Mouse (Mus musculus) kidney, embryonic 14.5 days (tissue): ENCODE measurements around the gene C1ql3. TPM values are rescaled to one million over a fixed set of nuclear protein-coding genes. Genes with fewer than 3 reads are reported as not detected.

ENCODE experiments used
- ATAC-seq: fragments of 200-750 bp; cut with Nextera tagmentation; 2 replicates; pipeline ENCODE4 v1.8.0; 2017; ENCODE audit warnings: moderate number of reproducible peaks, mild to moderate bottlenecking, moderate TSS enrichment, moderate library complexity; ENCODE audit not compliant: low FRiP score, low TSS enrichment
- H3K27ac ChIP-seq: fragments of 300-500 bp; sonication (generic); 2 replicates; pipeline ENCODE4 v1.5.1; 2014; ENCODE audit warnings: low read depth, mild to moderate bottlenecking, low read length, moderate library complexity, mixed read lengths
- H3K27me3 ChIP-seq: fragments of 300-500 bp; sonication (generic); 2 replicates; pipeline ENCODE4 v1.6.1; 2014; ENCODE audit warnings: mild to moderate bottlenecking, low read length; ENCODE audit not compliant: control insufficient read depth, insufficient read depth
- H3K36me3 ChIP-seq: fragments of 300-500 bp; sonication (generic); 2 replicates; pipeline ENCODE4 v1.6.1; 2014; ENCODE audit warnings: low read length, mixed read lengths; ENCODE audit not compliant: control insufficient read depth, insufficient read depth
- H3K4me1 ChIP-seq: fragments of 300-500 bp; sonication (generic); 2 replicates; pipeline ENCODE4 v1.6.1; 2014; ENCODE audit warnings: low read length, mixed read lengths; ENCODE audit not compliant: control insufficient read depth, insufficient read depth
- H3K4me2 ChIP-seq: fragments of 300-500 bp; sonication (generic); replicated peaks from 2 replicates; pipeline ENCODE4 v1.6.1; 2014; ENCODE audit warnings: low read depth, mild to moderate bottlenecking, low read length
- H3K4me3 ChIP-seq: fragments of 300-500 bp; sonication (generic); 2 replicates; pipeline ENCODE4 v1.5.1; 2014; ENCODE audit warnings: mild to moderate bottlenecking, low read length
- H3K9ac ChIP-seq: fragments of 300-500 bp; sonication (generic); 2 replicates; pipeline ENCODE4 v1.6.1; 2014; ENCODE audit warnings: low read depth, mild to moderate bottlenecking, low read length, moderate library complexity
- H3K9me3 ChIP-seq: fragments of 300-500 bp; sonication (generic); 2 replicates; pipeline ENCODE4 v1.6.1; 2016; ENCODE audit warnings: low read length; ENCODE audit not compliant: control insufficient read depth
- WGBS: fragments of 180-500 bp; shearing (Covaris S2); extraction: QIAGEN DNeasy Blood & Tissue Kit; methylation state at CpG from one replicate; pipeline ENCODE4 v1.1.7; 2014; 5-methylcytosine and 5-hydroxymethylcytosine counted together
- polyA plus RNA-seq: library from polyadenylated mRNA; unstranded; fragments of >200 nt; fragmentation: Nextera tagmentation; extraction: Ambion mirVana; gene quantifications from 2 replicates; pipeline ENCODE4 v1.2.1, GENCODE M21; 2014

The C1ql3 gene
- polyA plus RNA-seq, 1 experiment from 2014 or later = 0.92 TPM

DNA sequence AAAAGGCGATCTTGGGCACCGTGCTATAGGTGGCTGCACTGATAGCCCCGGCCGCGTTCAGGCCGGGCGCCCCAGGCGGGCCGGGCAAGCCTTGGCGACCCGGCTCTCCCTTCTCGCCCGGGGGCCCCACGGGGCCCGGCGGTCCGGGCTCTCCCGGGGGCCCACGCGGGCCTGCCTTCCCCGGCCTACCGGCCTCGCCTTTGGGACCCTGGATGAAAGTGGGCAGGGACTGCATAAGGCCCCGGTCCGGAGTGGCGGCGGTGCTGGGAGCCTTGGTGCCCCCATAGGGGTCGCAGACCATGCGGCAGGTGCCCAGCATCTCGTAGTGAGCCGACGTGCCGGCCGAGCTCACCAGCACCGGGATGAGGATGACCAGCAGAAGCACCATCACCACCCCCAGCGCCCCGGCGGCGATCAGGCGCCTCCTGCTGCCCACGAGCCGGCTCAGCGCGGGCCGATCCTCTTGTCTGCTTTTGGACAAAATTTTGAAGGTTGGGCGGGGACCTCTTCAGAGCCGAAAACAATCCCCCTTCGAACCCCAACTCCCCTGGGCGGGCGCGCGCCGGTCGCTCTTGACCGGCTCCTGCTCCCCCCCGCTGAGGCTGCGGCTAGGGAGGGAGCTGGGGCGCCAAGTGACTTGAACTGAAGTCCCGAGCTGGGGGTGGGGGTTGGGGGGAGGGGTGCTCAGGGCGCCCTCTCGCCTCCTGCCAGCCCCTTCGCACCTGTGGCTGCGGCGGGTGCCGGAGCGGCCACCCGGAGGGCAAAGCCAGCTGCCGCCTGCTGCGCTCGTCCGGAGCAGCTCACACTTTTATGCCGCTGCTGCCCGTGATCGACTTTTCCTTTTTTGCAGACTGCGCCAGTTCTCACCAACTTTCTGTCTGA, 905 bp downstream of the C1ql3 start:
- peak overlapping the region; percentile 53 for H3K4me3 ChIP-seq
- no peaks in the 10 kb centered on the region for H3K36me3 ChIP-seq
- peak overlapping the region; percentile 96 for H3K4me2 ChIP-seq
- H3K4me1 ChIP-seq = peaks cover 14% of the 10 kb centered on the region
- H3K27me3 ChIP-seq = peaks cover 47% of the 10 kb centered on the region
- under 1% methylated on average over 74 of the region's 75 CpGs for whole genome bisulfite sequencing
- H3K27ac ChIP-seq = no peak overlapping the region
- peak; percentile 65 for ATAC-seq
- H3K9me3 ChIP-seq = no peaks in the 10 kb centered on the region
- peak overlapping the region; percentile 51 for H3K9ac ChIP-seq

DNA sequence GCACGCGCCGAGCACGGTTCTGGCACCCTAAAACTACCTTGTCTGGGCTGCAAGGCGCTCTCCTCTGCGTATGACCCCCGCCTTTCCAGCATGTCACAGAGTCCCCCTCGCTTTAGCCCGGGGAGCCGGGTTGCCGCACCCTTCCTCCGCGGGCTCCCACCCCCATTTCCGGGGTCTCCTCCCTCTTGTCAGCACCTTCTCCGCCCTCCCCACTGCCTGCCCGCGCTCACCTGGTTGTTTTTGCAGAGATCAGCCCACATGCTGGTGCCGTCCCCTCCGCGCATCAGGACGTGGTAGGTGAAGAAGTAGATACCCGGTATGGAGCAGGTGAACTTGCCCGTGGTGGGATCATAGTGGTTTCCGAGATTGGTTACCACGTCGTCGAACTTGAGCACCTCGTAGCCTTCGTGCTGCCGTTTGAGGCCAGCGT, 1.6 kb downstream of the C1ql3 start:
- no peaks in the 10 kb centered on the region for H3K36me3 ChIP-seq
- peak; percentile 48 for ATAC-seq
- peaks cover 14% of the 10 kb centered on the region for H3K4me1 ChIP-seq
- peak overlapping the region; percentile 53 for H3K4me3 ChIP-seq
- H3K9me3 ChIP-seq = no peaks in the 10 kb centered on the region
- H3K9ac ChIP-seq = peak overlapping the region; percentile 51; the same call in 1 of the 2 replicates
- peak overlapping the region; percentile 96 for H3K4me2 ChIP-seq
- H3K27ac ChIP-seq = no peak overlapping the region
- 2% methylated on average over 31 of the region's 31 CpGs for WGBS
- H3K27me3 ChIP-seq = peaks cover 47% of the 10 kb centered on the region

DNA sequence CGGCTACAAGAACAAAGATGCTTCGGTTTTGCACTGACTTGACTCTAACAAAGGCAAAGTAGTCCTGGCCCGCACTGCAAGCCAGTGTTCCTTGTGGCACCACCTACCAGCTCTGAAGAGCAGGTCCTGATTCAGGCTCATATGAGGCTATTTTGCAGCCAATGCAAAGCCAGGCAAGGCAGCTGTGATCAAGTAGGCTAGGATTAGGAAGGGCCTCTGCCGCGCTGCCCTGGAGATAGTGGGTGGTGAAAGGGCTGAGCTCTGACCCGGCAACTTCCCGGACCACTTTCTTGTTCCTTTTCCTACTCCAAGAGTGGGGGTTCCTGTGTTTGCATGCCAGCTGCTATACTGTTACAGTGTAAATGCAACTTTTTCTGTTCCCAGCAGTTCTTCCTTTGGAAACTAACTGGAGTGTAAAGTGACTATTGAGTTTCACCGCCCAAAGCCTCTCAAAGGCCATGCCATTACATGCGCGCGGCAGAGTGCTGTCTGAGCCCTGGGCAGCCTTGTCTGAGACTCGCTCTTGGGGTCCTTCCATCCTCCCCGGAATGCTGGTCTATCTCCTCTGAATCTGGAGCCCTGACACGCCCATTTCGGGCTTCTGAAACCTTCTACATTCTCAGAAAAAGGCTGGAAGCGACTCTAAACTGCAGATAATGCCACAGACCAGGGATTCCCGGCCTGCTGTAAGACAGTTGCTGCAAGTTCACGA, 2.2 kb downstream of the C1ql3 start:
- H3K4me2 ChIP-seq = peak overlapping the region; percentile 96
- no peak overlapping the region for H3K9ac ChIP-seq
- peaks cover 14% of the 10 kb centered on the region for H3K4me1 ChIP-seq
- no peaks in the 10 kb centered on the region for H3K36me3 ChIP-seq
- peak; percentile 67; the same call in 1 of the 2 replicates for ATAC-seq
- H3K27me3 ChIP-seq = peaks cover 47% of the 10 kb centered on the region
- no peak overlapping the region for H3K27ac ChIP-seq
- 7% methylated on average over 18 of the region's 18 CpGs for WGBS
- peak overlapping the region; percentile 53 for H3K4me3 ChIP-seq
- no peaks in the 10 kb centered on the region for H3K9me3 ChIP-seq

DNA sequence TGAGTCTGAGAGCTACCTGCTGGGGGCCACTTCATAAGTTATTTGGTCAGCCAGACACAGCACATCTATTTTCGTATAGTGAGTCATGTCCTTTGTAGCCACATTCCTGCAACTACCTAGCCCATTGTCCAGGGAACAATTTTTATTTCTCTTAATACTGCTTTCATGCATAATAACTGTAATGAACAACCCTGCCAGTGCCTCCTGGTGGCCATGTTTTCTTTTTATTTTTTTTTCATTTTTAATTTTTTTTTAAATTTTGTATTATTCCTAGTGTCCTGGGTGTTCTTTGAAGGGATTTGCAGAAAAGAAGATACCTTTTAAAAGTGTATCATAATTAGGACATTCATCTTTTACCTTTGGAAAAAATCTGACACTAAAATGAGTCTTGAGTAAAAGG, 3.2 kb downstream of the C1ql3 start:
- no peaks in the 10 kb centered on the region for H3K36me3 ChIP-seq
- peaks cover 42% of the 10 kb centered on the region for H3K27me3 ChIP-seq
- H3K9me3 ChIP-seq = no peaks in the 10 kb centered on the region
- no peak overlapping the region for H3K9ac ChIP-seq
- no peak overlapping the region for H3K27ac ChIP-seq
- H3K4me2 ChIP-seq = no peak overlapping the region
- WGBS = 83% methylated on average over 1 of the region's 1 CpGs
- H3K4me3 ChIP-seq = no peak overlapping the region
- no peak for ATAC-seq
- H3K4me1 ChIP-seq = peaks cover 14% of the 10 kb centered on the region

DNA sequence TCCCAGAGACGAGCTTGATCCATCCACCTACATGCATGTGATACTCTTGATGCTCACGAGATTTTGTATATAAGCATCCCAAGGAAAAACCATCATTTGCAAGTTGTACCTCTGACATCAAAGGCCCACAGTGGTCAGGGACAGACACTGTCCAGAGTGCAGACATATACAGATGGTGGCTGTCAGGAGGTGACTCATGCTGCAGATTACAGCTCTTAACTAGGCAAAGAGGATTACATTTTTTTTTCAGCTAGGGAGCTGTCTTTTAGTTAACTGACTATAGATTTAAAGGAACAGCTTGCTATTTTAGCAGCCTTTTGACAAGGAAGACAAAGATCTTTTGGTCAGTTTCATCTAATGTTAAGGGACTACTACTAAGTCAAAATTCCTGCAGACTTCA, 11.6 kb downstream of the C1ql3 start:
- no peaks in the 10 kb centered on the region for H3K27me3 ChIP-seq
- ATAC-seq = no peak
- no peaks in the 10 kb centered on the region for H3K36me3 ChIP-seq
- no peaks in the 10 kb centered on the region for H3K4me1 ChIP-seq
- no peak overlapping the region for H3K9ac ChIP-seq
- H3K4me2 ChIP-seq = no peak overlapping the region
- 88% methylated on average over 2 of the region's 2 CpGs for WGBS
- H3K4me3 ChIP-seq = no peak overlapping the region
- no peak overlapping the region for H3K27ac ChIP-seq
- no peaks in the 10 kb centered on the region for H3K9me3 ChIP-seq

DNA sequence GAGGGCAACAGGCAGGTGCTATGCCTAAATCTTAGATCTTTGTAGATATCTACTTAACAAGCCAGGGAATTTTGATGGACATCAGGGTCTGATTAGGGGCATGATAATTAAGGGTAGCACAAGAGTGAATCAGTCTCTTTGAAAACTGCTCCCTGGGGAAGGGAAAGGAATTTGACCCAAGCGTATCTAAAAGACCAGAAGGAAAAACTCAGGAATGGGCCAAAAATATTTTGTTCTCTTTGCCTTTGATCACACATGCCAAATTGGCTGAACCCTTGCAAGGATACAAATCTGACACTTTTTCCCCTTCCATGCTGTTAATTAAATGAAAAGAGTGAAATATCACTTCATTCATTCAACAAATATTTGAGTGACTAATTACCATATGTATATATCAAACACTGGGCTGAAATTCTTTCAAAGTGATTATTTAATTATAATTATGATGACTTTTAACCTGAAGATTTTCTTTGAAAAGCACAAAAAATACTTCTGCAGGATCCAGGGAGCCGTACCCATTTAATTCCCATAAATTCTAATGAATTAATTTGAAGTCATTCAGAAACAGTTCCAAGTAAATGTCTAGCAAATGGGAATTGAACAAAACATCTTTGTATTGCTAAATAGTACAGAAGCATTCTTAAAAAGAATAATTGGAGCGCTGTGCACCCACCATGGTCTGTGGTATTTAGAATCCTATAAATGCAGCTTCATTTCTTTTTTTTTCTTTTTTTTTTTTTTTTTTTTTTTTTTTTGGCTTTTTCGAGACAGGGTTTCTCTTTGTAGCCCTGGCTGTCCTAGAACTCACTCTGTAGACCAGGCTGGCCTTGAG, 26.5 kb downstream of the C1ql3 start:
- Histone ChIP-seq H3K27me3 (no peaks in the 10 kb centered on the region), H3K9me3 (no peaks in the 10 kb centered on the region), H3K4me3 (no peak overlapping the region), H3K4me1 (no peaks in the 10 kb centered on the region), H3K9ac (no peak overlapping the region), H3K4me2 (no peak overlapping the region), H3K36me3 (no peaks in the 10 kb centered on the region), H3K27ac (no peak overlapping the region)
- ATAC-seq = no peak
- 68% methylated on average over 4 of the region's 4 CpGs for whole genome bisulfite sequencing

DNA sequence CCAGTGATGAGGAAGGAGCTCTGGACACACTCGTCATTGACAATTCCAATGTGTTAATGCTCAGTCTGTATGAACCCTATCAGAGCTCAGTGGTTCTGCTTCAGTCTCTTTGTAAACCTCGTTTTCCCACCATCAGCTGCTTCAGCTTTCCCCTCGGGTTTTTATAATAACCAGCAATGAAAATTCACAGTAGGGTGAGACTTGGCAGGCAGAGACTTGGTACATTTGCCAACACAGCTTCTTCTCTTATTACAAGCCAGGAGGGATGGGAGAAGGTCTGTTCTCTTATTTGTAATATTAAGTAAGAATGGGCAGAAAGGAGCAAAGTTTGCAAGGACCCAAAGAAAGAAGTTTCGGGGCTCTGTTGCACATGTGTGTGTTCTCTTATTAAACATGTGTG, 32.8 kb downstream of the C1ql3 start:
- 83% methylated on average over 4 of the region's 4 CpGs for WGBS
- H3K27me3 ChIP-seq = no peaks in the 10 kb centered on the region

DNA sequence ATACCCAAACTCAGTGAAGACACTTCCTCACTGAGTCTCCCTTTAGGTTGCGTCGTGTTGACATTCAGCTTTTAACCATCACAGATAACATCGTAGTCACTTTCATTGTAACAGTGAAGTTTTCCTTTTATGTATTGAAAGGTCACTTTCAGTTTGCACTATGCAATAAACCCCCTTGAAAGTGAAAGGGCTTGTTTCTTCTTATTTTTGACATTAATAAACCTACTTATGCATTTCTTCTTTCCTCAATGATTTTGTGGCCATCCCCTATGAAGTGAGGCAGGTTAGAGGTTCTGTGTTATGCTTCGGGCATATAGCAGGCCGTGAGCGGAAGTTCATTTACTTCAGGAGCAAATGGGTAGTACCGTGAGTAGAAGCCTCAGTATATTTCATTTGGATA, 34.2 kb downstream of the C1ql3 start:
- WGBS = 89% methylated on average over 7 of the region's 7 CpGs
- Histone ChIP-seq H3K27ac (no peak overlapping the region), H3K36me3 (no peaks in the 10 kb centered on the region), H3K4me1 (no peaks in the 10 kb centered on the region), H3K9me3 (no peaks in the 10 kb centered on the region), H3K27me3 (no peaks in the 10 kb centered on the region), H3K4me3 (no peak overlapping the region), H3K4me2 (no peak overlapping the region), H3K9ac (no peak overlapping the region)
- ATAC-seq = no peak

More for the DNA sequence above, 32.8 kb downstream of the C1ql3 start:
- Histone ChIP-seq H3K4me3 (no peak overlapping the region), H3K4me1 (no peaks in the 10 kb centered on the region), H3K9ac (no peak overlapping the region), H3K9me3 (no peaks in the 10 kb centered on the region), H3K4me2 (no peak overlapping the region), H3K36me3 (no peaks in the 10 kb centered on the region), H3K27ac (no peak overlapping the region)
- ATAC-seq = no peak
